Mouse (Mus musculus): ENCODE data around the gene Wfdc10. TPM values are rescaled to one million over a fixed set of nuclear protein-coding genes. Genes with fewer than 3 reads are reported as not detected.

Wfdc10 gene
- polyA plus RNA-seq, 1 experiment from 2014 or later, result not detected

DNA sequence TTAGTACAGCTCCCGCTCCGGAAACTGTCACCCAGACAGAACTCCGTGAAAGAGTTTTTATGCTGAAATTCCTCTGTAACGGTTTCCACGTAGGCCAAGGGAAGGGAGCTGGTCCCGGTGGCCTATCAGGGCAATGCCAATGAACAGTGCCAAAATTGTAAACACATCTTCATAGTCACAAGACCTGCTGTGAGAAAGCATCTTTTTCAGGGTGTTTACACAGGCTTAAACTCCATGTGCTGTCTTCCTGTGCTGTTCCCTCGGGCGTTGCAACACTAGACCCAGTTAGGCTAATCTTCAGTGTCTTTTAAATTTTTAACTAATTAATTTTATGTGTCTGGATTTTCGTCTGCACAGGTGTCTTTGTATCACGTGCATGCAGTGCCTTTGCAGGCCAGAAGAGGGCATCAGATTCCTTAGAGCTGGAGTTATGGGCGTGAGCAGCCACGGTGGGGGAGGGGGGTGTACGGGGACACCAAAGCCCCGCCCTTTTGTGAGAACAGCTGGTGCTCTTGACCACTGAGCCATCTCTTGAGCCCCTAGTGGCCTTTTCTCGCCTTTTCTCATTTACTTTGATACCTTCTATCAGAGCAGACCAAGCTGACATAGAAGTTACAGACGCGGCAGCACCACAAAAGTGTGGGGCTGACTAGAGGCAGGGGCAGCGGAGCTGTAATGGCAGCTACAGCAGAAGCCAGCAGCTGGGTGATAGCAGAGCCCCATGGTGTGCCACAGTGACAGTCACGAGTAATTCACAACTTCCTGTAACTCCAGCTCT is 23.2 kb downstream of the Wfdc10 start:
- peak; percentile 83 for DNase-seq (ENCODE audit: low spot score)
- H3K27me3 ChIP-seq (ENCODE audit: control insufficient read depth, insufficient read depth, low read length), result no peaks in the 10 kb centered on the region
- H3K4me1 ChIP-seq (ENCODE audit: control insufficient read depth, insufficient read depth, low read length), result no peaks in the 10 kb centered on the region
- H3K9ac ChIP-seq (ENCODE audit: low read length), result no peak overlapping the region
- H3K36me3 ChIP-seq (ENCODE audit: control insufficient read depth, insufficient read depth, low read length), result no peaks in the 10 kb centered on the region
- H3K4me2 ChIP-seq (ENCODE audit: low read depth), result peak overlapping the region; percentile 41
- peak; percentile 50 for ATAC-seq (ENCODE audit: insufficient read depth, low FRiP score, low TSS enrichment)
- WGBS, result 26% methylated on average over 19 of the region's 19 CpGs
- H3K27ac ChIP-seq (ENCODE audit: low read depth, low read length), result no peak overlapping the region
- H3K9me3 ChIP-seq (ENCODE audit: control insufficient read depth, low read length), result no peaks in the 10 kb centered on the region
- H3K4me3 ChIP-seq (ENCODE audit: low read depth, low read length), result 0 out of 2 replicates have a peak overlapping the region, but pooled peaks have one; percentile 5

DNA sequence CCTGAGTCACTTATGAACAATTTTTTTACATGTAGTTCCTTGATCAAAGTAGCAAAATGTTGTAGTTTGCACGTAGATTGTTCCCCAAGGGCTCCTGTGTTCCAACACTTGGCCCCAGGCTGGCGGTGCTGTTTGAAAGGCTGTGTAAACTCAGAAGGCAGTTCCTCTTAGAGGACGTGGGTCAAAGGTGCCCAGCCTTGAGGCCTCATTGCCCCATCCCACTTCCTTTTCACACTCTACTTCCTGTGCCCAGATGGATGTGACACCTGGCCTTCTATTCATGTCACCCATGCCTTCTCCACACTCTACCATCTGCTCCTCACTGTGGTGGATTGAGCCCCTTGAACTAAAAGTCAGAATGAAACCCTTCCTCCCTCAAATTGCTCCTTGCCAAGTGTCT is 24.1 kb downstream of the Wfdc10 start:
- ATAC-seq (ENCODE audit: insufficient read depth, low FRiP score, low TSS enrichment), result no peak
- H3K9ac ChIP-seq (ENCODE audit: low read length), result no peak overlapping the region
- H3K27me3 ChIP-seq (ENCODE audit: control insufficient read depth, insufficient read depth, low read length), result no peaks in the 10 kb centered on the region
- no peak overlapping the region for H3K27ac ChIP-seq (ENCODE audit: low read depth, low read length)
- H3K4me3 ChIP-seq (ENCODE audit: low read depth, low read length), result no peak overlapping the region
- no peaks in the 10 kb centered on the region for H3K4me1 ChIP-seq (ENCODE audit: control insufficient read depth, insufficient read depth, low read length)
- no peak for DNase-seq (ENCODE audit: low spot score)
- WGBS, result 56% methylated on average over 3 of the region's 3 CpGs
- no peaks in the 10 kb centered on the region for H3K9me3 ChIP-seq (ENCODE audit: control insufficient read depth, low read length)
- no peak overlapping the region for H3K4me2 ChIP-seq (ENCODE audit: low read depth)
- H3K36me3 ChIP-seq (ENCODE audit: control insufficient read depth, insufficient read depth, low read length), result no peaks in the 10 kb centered on the region

DNA sequence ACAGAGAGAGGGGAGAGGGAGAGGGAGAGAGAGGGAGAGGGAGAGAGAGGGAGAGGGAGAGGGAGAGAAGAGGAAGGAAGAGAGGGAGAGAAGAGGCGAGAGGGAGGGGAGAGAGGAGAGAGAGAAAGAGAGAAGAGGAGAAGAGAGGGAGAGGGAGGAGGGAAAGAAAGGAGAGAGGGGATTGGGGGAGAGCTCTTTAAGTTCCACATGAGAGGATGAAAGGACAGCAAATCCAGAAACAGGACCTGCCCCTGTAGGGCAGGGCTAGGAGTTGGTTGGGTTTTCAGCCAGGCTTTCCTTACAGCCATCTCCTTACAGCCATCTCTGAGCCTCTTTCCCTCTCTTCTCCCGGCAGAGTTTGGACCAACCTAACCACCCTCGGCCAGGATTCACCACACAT is 29.0 kb downstream of the Wfdc10 start, which contains the start of gene Wfdc13:
Gene Wfdc13 (plus strand): TSS at position 301 of the 400 bp plus-strand sequence.
- Histone ChIP-seq H3K9me3 (ENCODE audit: control insufficient read depth, low read length) (no peaks in the 10 kb centered on the region), H3K27me3 (ENCODE audit: control insufficient read depth, insufficient read depth, low read length) (no peaks in the 10 kb centered on the region), H3K4me2 (ENCODE audit: low read depth) (no peak within 1 kb of the TSS), H3K36me3 (ENCODE audit: control insufficient read depth, insufficient read depth, low read length) (no peaks in the 10 kb centered on the region), H3K27ac (ENCODE audit: low read depth, low read length) (no peak within 1 kb of the TSS), H3K9ac (ENCODE audit: low read length) (no peak within 1 kb of the TSS), H3K4me3 (ENCODE audit: low read depth, low read length) (no peak within 1 kb of the TSS), H3K4me1 (ENCODE audit: control insufficient read depth, insufficient read depth, low read length) (no peaks in the 10 kb centered on the region)
- ATAC-seq (ENCODE audit: insufficient read depth, low FRiP score, low TSS enrichment), result no peak
- WGBS, result 59% methylated on average over 3 of the region's 3 CpGs
- no peak for DNase-seq (ENCODE audit: low spot score)

DNA sequence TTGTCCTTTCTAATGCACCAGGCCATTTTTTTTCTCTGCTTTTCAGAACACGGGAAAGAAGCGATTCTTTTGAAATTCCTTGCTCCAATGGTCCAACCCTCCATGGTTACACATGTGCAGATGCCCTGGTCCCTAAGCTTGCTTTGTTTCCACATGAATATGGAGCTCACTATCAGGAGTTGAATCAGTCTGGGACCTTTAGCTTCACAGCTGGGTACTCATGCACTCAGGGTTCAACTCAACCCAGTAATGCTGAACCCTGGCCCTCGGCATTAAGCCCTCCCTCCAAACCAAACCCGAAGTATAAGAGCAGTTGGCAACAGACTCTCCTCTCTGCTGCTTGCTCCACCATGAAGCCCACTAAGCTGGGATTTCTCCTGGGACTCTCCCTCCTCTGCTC is 42.4 kb downstream of the Wfdc10 start, which contains the start of gene Spint4:
Gene Spint4 (plus strand): TSS at position 301 of the 400 bp plus-strand sequence.
- no peaks in the 10 kb centered on the region for H3K27me3 ChIP-seq (ENCODE audit: control insufficient read depth, insufficient read depth, low read length)
- no peaks in the 10 kb centered on the region for H3K36me3 ChIP-seq (ENCODE audit: control insufficient read depth, insufficient read depth, low read length)
- no peak within 1 kb of the TSS for H3K27ac ChIP-seq (ENCODE audit: low read depth, low read length)
- H3K9ac ChIP-seq (ENCODE audit: low read length), result no peak within 1 kb of the TSS
- DNase-seq (ENCODE audit: low spot score), result no peak
- no peaks in the 10 kb centered on the region for H3K4me1 ChIP-seq (ENCODE audit: control insufficient read depth, insufficient read depth, low read length)
- no peak for ATAC-seq (ENCODE audit: insufficient read depth, low FRiP score, low TSS enrichment)
- no peak within 1 kb of the TSS for H3K4me2 ChIP-seq (ENCODE audit: low read depth)
- H3K4me3 ChIP-seq (ENCODE audit: low read depth, low read length), result no peak within 1 kb of the TSS
- 87% methylated on average over 4 of the region's 4 CpGs for WGBS
- no peaks in the 10 kb centered on the region for H3K9me3 ChIP-seq (ENCODE audit: control insufficient read depth, low read length)

DNA sequence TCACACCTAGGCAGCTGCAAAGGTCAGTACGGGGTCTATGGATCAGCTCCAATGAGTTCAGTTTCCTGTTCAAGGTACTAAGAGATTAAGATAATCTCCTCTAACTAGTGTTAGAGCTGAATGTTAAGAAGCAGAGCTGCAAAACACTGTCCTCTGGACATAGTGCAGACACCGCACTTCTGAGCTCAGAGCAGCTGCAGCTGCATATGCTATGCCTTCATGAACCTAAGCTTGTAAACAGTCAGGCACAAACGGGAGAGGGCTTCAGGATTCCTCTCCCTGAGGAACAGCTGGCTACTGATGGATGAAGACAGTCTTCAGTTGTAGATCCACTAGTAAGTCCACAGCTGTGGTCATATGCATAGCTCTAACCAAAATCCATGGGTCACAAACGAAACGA is 45.1 kb downstream of the Wfdc10 start:
- 82% methylated on average over 5 of the region's 5 CpGs for WGBS
- ATAC-seq (ENCODE audit: insufficient read depth, low FRiP score, low TSS enrichment) (no peak), DNase-seq (ENCODE audit: low spot score) (no peak)
- Histone ChIP-seq H3K27me3 (ENCODE audit: control insufficient read depth, insufficient read depth, low read length) (no peaks in the 10 kb centered on the region), H3K4me1 (ENCODE audit: control insufficient read depth, insufficient read depth, low read length) (no peaks in the 10 kb centered on the region), H3K9me3 (ENCODE audit: control insufficient read depth, low read length) (no peaks in the 10 kb centered on the region), H3K9ac (ENCODE audit: low read length) (no peak overlapping the region), H3K4me3 (ENCODE audit: low read depth, low read length) (no peak overlapping the region), H3K36me3 (ENCODE audit: control insufficient read depth, insufficient read depth, low read length) (no peaks in the 10 kb centered on the region), H3K27ac (ENCODE audit: low read depth, low read length) (no peak overlapping the region), H3K4me2 (ENCODE audit: low read depth) (no peak overlapping the region)

DNA sequence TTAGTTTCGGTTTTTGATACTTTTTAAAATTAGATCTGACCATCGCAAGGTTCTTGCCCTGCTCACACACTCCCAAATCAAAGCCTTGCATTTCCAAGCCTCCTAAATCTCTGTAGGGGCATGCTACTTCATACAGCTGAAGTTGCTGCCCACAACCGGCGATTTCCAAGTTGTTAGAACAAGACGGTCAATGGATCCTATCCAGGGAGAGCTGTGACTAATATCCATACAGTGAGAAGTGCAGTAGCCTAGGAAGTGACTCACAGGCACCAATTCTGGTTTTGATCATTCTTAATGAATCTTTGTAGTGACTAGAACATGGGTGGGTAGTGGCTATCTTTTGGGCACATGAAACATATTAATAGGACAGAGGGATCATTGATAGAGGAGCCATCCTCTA is 45.9 kb downstream of the Wfdc10 start:
- Histone ChIP-seq H3K9ac (ENCODE audit: low read length) (no peak overlapping the region), H3K4me2 (ENCODE audit: low read depth) (no peak overlapping the region), H3K4me3 (ENCODE audit: low read depth, low read length) (no peak overlapping the region), H3K9me3 (ENCODE audit: control insufficient read depth, low read length) (no peaks in the 10 kb centered on the region), H3K27ac (ENCODE audit: low read depth, low read length) (no peak overlapping the region), H3K4me1 (ENCODE audit: control insufficient read depth, insufficient read depth, low read length) (no peaks in the 10 kb centered on the region), H3K36me3 (ENCODE audit: control insufficient read depth, insufficient read depth, low read length) (no peaks in the 10 kb centered on the region), H3K27me3 (ENCODE audit: control insufficient read depth, insufficient read depth, low read length) (no peaks in the 10 kb centered on the region)
- DNase-seq (ENCODE audit: low spot score) (no peak), ATAC-seq (ENCODE audit: insufficient read depth, low FRiP score, low TSS enrichment) (no peak)
- WGBS, result 90% methylated on average over 5 of the region's 5 CpGs

DNA sequence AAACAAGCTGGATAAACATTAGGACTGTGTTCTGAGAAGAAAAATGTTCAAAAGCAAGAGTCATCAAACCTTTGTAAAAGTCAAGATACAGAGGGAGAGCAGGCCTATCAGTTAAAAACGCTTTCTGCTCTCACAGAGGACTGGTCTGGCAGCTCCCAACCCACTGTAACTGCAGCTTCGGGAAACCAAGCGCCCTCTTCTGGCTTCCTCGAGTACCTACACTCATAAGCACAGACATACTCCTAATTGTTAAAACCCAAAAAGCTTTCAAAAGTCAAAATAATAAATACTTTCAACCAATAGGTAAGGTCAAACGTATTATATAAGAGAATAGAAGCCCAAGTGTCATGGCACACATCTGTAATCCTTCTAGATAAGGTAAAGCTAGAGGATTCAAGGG is 48.4 kb downstream of the Wfdc10 start:
- ATAC-seq (ENCODE audit: insufficient read depth, low FRiP score, low TSS enrichment), result no peak
- Histone ChIP-seq H3K4me3 (ENCODE audit: low read depth, low read length) (no peak overlapping the region), H3K4me1 (ENCODE audit: control insufficient read depth, insufficient read depth, low read length) (no peaks in the 10 kb centered on the region), H3K27ac (ENCODE audit: low read depth, low read length) (no peak overlapping the region), H3K36me3 (ENCODE audit: control insufficient read depth, insufficient read depth, low read length) (no peaks in the 10 kb centered on the region), H3K9ac (ENCODE audit: low read length) (no peak overlapping the region), H3K9me3 (ENCODE audit: control insufficient read depth, low read length) (no peaks in the 10 kb centered on the region), H3K4me2 (ENCODE audit: low read depth) (no peak overlapping the region), H3K27me3 (ENCODE audit: control insufficient read depth, insufficient read depth, low read length) (no peaks in the 10 kb centered on the region)
- no peak for DNase-seq (ENCODE audit: low spot score)
- 81% methylated on average over 5 of the region's 5 CpGs for WGBS

DNA sequence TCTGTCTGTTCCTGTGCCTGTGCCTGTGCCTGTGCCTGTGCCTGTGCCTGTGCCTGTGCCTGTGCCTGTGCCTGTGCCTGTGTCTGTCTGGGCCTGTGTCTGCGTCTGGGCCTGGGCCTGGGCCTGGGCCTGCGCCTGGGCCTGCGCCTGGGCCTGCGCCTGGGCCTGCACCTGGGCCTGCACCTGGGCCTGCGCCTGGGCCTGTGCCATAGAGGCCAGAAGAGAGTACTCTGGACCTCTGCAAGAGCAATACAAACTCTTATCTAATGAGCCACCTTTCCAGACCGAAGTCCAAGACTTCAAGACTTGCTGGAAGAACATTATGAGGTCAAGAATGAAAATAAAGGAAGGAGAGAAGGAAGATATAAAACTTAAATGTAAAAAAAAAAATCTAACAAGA is 49.5 kb downstream of the Wfdc10 start:
- H3K36me3 ChIP-seq (ENCODE audit: control insufficient read depth, insufficient read depth, low read length), result no peaks in the 10 kb centered on the region
- 90% methylated on average over 6 of the region's 6 CpGs for WGBS
- ATAC-seq (ENCODE audit: insufficient read depth, low FRiP score, low TSS enrichment), result no peak

DNA sequence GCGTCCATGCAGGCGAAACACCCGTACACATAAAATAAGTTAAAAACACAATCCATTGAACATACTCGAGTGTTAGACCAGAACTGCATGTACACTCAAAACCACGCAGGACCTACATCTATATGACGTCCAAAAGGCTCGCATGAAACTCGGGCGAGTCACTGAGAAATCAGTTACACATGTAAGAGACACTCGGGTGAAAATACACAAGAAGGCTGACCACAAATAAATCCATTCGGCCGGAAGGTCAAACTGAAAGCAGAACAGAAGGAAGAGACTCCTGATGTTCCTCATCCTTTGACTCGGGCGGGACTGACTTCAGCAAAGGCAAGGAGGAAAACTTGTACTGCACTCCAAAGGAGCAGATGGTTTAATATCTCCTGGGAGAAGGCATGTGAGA is 50.1 kb downstream of the Wfdc10 start:
- 92% methylated on average over 14 of the region's 14 CpGs for WGBS
- Histone ChIP-seq H3K9me3 (ENCODE audit: control insufficient read depth, low read length) (no peaks in the 10 kb centered on the region), H3K4me1 (ENCODE audit: control insufficient read depth, insufficient read depth, low read length) (no peaks in the 10 kb centered on the region), H3K27ac (ENCODE audit: low read depth, low read length) (no peak overlapping the region), H3K36me3 (ENCODE audit: control insufficient read depth, insufficient read depth, low read length) (no peaks in the 10 kb centered on the region), H3K4me3 (ENCODE audit: low read depth, low read length) (no peak overlapping the region), H3K4me2 (ENCODE audit: low read depth) (no peak overlapping the region), H3K9ac (ENCODE audit: low read length) (no peak overlapping the region), H3K27me3 (ENCODE audit: control insufficient read depth, insufficient read depth, low read length) (no peaks in the 10 kb centered on the region)
- ATAC-seq (ENCODE audit: insufficient read depth, low FRiP score, low TSS enrichment) (no peak), DNase-seq (ENCODE audit: low spot score) (no peak)

More for the DNA sequence above, 49.5 kb downstream of the Wfdc10 start:
- Histone ChIP-seq H3K9ac (ENCODE audit: low read length) (no peak overlapping the region), H3K4me3 (ENCODE audit: low read depth, low read length) (no peak overlapping the region), H3K9me3 (ENCODE audit: control insufficient read depth, low read length) (no peaks in the 10 kb centered on the region), H3K4me2 (ENCODE audit: low read depth) (no peak overlapping the region), H3K4me1 (ENCODE audit: control insufficient read depth, insufficient read depth, low read length) (no peaks in the 10 kb centered on the region), H3K27ac (ENCODE audit: low read depth, low read length) (no peak overlapping the region), H3K27me3 (ENCODE audit: control insufficient read depth, insufficient read depth, low read length) (no peaks in the 10 kb centered on the region)
- no peak for DNase-seq (ENCODE audit: low spot score)

All from neural tube, embryonic 11.5 days (tissue).